Mouse (Mus musculus): Measurements from ENCODE around the gene Flywch1. TPM values are rescaled to one million over a fixed set of nuclear protein-coding genes. Genes with fewer than 3 reads are reported as not detected.

Gene Flywch1
- total RNA-seq, 4 experiments from 2014 or later, result 82.9 to 115 (median 102) TPM

DNA sequence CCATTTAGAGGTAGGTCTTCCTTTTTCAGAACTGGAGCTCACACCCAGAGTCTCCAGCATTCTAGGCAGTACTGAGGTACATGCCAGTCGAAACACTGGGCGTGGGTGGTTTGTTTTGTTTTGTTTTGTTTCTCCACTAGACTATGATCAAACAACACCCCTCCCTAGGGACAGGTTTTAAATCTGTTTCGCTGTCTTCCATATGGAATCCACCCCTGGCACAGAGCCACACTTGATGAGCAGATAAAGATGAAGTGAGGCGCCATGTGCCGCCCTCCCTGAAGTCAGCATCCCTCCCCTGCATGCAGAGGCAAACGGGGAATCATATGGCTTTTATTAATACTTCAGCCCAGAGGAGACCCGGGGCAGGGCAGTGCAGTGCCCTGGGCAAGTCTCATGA lies 66.7 kb downstream of the Flywch1 start:
- no peak for DNase-seq

DNA sequence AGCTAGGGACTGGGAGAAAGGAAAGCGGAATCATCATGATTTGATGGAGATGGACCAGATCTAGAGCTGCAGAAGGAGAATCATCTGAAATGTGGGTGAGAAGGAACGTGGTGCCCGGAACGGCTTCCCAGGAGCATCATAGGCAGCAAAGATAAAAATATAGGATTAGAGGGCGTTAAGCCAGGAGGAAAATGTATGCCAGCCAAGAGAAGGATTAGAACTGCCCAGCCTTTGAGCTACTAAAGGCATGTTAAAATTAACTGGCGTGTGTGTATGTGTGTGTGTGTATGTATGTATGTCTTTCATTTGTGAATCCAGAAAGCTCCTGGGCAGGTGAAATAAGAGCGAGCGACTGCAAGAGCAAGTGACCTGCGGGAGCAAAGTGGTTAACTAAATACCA lies 68.1 kb downstream of the Flywch1 start:
- no peak for DNase-seq

Other genes with a start within 250 kb of the Flywch1 start
- gene Zfp213, start 207.4 kb downstream of the Flywch1 start, total RNA-seq (2022), result 10 to 100 TPM; 12.0 to 15.5 (median 12.9) TPM
- gene Zfp13, start 172.1 kb downstream of the Flywch1 start, total RNA-seq (2022), result 10 to 100 TPM in 3 of 4 experiments, 1 to 10 TPM in 1; 8.2 to 19.2 (median 14.6) TPM
- not detected for gene Zscan10, start 170.7 kb downstream of the Flywch1 start, total RNA-seq (2022)
- gene Mmp25, start 126.3 kb downstream of the Flywch1 start, total RNA-seq (2022), result under 1 TPM in 3 of 4 experiments, not detected in 1; 0.06 to 0.13 (median 0.09) TPM
- gene Bicdl2, start 111.1 kb downstream of the Flywch1 start, total RNA-seq (2022), result not detected
- 100 to 1,000 TPM; 136 to 169 (median 147) TPM for gene Hcfc1r1, start 98.0 kb downstream of the Flywch1 start, total RNA-seq (2022)
- 10 to 100 TPM; 24.7 to 28.3 (median 26.7) TPM for gene Thoc6, start 97.7 kb downstream of the Flywch1 start, total RNA-seq (2022)
- 100 to 1,000 TPM; 156 to 243 (median 195) TPM for gene Tnfrsf12a, start 94.1 kb downstream of the Flywch1 start, total RNA-seq (2022)
- not detected for gene Cldn6, start 92.4 kb downstream of the Flywch1 start, total RNA-seq (2022)
- gene Cldn9, start 87.6 kb downstream of the Flywch1 start, total RNA-seq (2022), result under 1 TPM in 2 of 4 experiments, not detected in 2; 0.17 to 0.38 TPM
- gene 1520401A03Rik, start 48.8 kb downstream of the Flywch1 start, total RNA-seq (2022), result 10 to 100 TPM in 3 of 4 experiments, 1 to 10 TPM in 1; 2.4 to 62.8 (median 19.6) TPM
- 1 to 10 TPM; 1.7 to 6.2 (median 3.6) TPM for gene Pkmyt1, start 45.3 kb downstream of the Flywch1 start, total RNA-seq (2022)
- 10 to 100 TPM in 3 of 4 experiments, 1 to 10 TPM in 1; 7.7 to 17.9 (median 12.0) TPM for gene Paqr4, start 30.7 kb downstream of the Flywch1 start, total RNA-seq (2022)
- under 1 TPM in 3 of 4 experiments, not detected in 1; 0.17 to 0.30 (median 0.26) TPM for gene Kremen2, start 25.8 kb downstream of the Flywch1 start, total RNA-seq (2022)
- gene Flywch2, start 14.5 kb upstream of the Flywch1 start, total RNA-seq (2022), result 10 to 100 TPM in 3 of 4 experiments, 1 to 10 TPM in 1; 5.8 to 15.4 (median 13.1) TPM
- gene Srrm2, start 18.9 kb upstream of the Flywch1 start, total RNA-seq (2022), result 1,000 to 10,000 TPM in 1 of 4 experiments, 100 to 1,000 TPM in 3; 612 to 1,355 (median 855) TPM
- 100 to 1,000 TPM; 365 to 430 (median 403) TPM for gene Elob, start 57.5 kb upstream of the Flywch1 start, total RNA-seq (2022)
- not detected for gene Prss33, start 64.5 kb upstream of the Flywch1 start, total RNA-seq (2022)
- not detected for gene Prss32, start 72.3 kb upstream of the Flywch1 start, total RNA-seq (2022)
- 1 to 10 TPM in 3 of 4 experiments, under 1 TPM in 1; 0.56 to 1.8 (median 1.4) TPM for gene Prss41, start 72.6 kb upstream of the Flywch1 start, total RNA-seq (2022)
- not detected for gene Prss21, start 96.5 kb upstream of the Flywch1 start, total RNA-seq (2022)
- not detected for gene Dcpp1, start 109.3 kb upstream of the Flywch1 start, total RNA-seq (2022)
- not detected for gene Dcpp2, start 109.3 kb upstream of the Flywch1 start, total RNA-seq (2022)
- not detected for gene Dcpp3, start 145.9 kb upstream of the Flywch1 start, total RNA-seq (2022)
- gene Sbp, start 170.1 kb upstream of the Flywch1 start, total RNA-seq (2022), result not detected
- gene Sbpl, start 183.7 kb upstream of the Flywch1 start, total RNA-seq (2022), result not detected
- gene Prss30, start 209.0 kb upstream of the Flywch1 start, total RNA-seq (2022), result under 1 TPM in 3 of 4 experiments, not detected in 1; 0.19 to 0.41 (median 0.31) TPM
- not detected for gene Prss22, start 226.5 kb upstream of the Flywch1 start, total RNA-seq (2022)

All from adrenal gland, adult 8-10 months (tissue).